Mouse (Mus musculus) ES-Bruce4 (cell line): ENCODE measurements at regions not wholly inside any gene's neighbourhood (a gene's known extent, or its start where the extent isn't known, plus 50 kb on each side); places are given as distances from the start of the nearest gene placed in this dataset.
"Not testable (repeated sequence)": the region's sequence is repeated elsewhere in the genome, so short reads cannot be mapped to it uniquely, and the experiment has no call there.

Source experiments
- H3K27ac ChIP-seq: 2 replicates; pipeline ENCODE4 v1.5.1; 2012; ENCODE audit warnings: low read length, inconsistent platforms; ENCODE audit not compliant: insufficient read depth
- H3K27me3 ChIP-seq: 2 replicates; pipeline ENCODE4 v1.6.1; 2012; ENCODE audit warnings: mild to moderate bottlenecking, low read length, inconsistent platforms; ENCODE audit not compliant: control insufficient read depth, poor library complexity, insufficient read depth, severe bottlenecking
- H3K36me3 ChIP-seq: 2 replicates; pipeline ENCODE4 v1.6.1; 2012; ENCODE audit warnings: inconsistent platforms, mild to moderate bottlenecking, low read length, moderate library complexity; ENCODE audit not compliant: control insufficient read depth, poor library complexity, insufficient read depth, severe bottlenecking
- H3K4me1 ChIP-seq: one replicate; pipeline ENCODE4 v1.8.1; 2011; ENCODE audit warnings: low read length; ENCODE audit not compliant: control insufficient read depth, insufficient read depth
- H3K4me3 ChIP-seq: 2 replicates; pipeline ENCODE4 v1.5.1; 2011; ENCODE audit warnings: low read depth, mild to moderate bottlenecking, low read length
- H3K9ac ChIP-seq: 2 replicates; pipeline ENCODE4 v1.6.1; 2012; ENCODE audit warnings: low read depth, mild to moderate bottlenecking, inconsistent platforms; ENCODE audit not compliant: poor library complexity, severe bottlenecking
- H3K9me3 ChIP-seq: replicated peaks from 2 replicates; pipeline ENCODE4 v1.6.1; 2012; ENCODE audit warnings: mild to moderate bottlenecking, low read length, inconsistent platforms; ENCODE audit not compliant: control insufficient read depth, poor library complexity, insufficient read depth, severe bottlenecking
- CTCF ChIP-seq: IDR thresholded peaks from one replicate; pipeline ENCODE4 v1.8.1; 2011; ENCODE audit warnings: low read depth, low read length
- EP300 ChIP-seq: IDR thresholded peaks from 2 replicates; pipeline ENCODE4 v1.6.1; 2011; ENCODE audit warnings: low read depth, low read length; ENCODE audit not compliant: insufficient read depth

DNA sequence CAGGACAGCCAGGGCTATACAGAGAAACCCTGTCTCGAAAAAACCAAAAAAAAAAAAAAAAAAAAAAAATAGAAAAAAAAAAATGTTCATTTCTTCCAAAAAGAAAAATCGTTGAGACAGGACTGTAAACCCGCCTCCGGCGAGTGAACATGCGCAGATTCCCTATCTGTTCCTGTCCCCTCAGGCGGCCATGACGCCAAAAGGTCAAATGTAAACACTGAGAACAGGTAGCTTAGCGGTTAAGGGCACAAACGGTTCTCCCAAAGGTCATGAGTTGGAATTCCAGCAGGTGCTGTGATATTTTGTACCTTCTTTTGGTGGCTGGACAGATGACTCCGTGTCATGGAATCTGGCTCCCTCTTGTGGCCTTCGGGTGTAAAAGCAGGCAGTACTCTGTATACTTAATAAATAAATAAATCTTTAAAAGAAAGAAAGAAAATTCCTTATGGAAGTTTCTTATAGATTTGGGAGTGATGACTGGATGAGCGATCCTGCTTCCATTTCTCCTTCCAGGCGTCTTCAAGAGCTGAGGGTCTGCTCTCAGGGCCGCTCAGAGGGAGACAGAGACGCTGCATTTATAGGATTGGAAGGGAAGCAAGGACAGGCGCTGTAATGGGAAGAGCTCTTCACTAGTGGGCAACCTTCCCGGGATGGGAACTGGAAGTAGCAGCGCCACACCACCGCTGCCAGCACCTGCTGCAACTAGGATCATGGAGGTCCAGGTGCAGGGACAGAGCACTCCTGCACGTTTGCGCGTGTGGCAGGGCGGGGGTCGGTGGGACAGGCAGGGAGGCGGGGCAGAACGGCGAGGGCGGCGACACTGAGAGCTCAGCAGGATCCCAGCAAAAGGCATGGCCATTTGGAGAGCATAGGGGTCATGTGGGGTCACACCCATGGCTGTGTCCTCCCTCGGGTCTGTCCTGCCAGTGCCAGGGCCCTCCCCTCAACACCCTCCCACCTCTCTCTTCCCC lies 189.2 kb upstream of the Gm10767 start:
- not testable (repeated sequence) for H3K4me1 ChIP-seq, H3K27ac ChIP-seq, H3K9me3 ChIP-seq, H3K36me3 ChIP-seq, H3K27me3 ChIP-seq, H3K9ac ChIP-seq
- H3K4me3 ChIP-seq = peak overlapping the region; percentile 60
- TF ChIP-seq CTCF = peak; percentile 12
- TF ChIP-seq EP300 = peak; percentile 57; the same call in 1 of the 2 replicates

DNA sequence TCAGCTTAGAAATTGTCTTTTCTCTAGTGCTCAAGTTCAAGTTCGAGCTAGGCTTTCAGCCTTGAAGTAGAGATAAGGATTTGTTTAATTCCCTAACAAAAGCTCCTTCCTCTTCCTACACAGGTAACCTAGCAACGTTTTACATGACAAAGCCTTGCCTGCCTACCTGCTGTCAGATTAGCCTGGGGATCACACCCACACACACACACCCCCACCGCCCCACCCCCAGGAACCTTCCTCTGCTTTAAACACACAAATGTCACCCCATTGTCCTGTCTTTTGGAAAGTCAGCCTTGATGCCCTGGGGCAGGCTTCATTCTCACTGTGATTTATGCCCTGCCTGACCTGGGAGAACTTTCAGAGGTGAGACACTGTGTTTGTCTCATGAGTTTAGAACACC lies 193.7 kb upstream of the Gm10767 start:
- not testable (repeated sequence) for H3K36me3 ChIP-seq, H3K27me3 ChIP-seq, H3K9me3 ChIP-seq, H3K4me1 ChIP-seq, H3K9ac ChIP-seq, H3K4me3 ChIP-seq
- peak; percentile 85 for TF ChIP-seq EP300
- H3K27ac ChIP-seq = peak overlapping the region; percentile 93

DNA sequence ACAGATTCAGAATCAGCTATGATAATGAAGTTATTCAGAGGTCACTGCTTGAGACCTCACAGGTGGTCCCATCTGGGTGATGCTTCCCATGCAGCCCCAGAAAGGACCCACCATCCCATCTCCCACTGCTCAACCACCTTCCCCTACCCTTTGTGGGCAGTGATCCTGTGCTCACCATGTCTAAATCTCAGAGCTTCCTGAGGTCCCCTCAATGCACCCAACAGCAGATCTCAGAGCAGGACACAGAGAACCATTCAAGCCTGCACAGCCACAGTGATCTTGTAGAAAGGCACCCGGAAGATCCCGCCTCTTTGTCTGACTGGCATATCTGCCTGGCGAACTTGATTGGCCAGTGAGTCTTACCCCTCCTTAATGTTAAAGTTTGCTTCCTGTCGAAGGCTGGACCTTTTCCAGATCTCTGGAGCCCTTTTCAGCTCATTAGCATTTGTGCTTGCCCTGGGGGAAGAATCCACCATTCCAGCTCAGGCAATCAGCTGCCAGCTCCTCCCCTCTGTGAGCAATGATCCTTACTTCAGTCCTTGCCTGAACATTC lies 206.7 kb upstream of the Gm10767 start:
- H3K27me3 ChIP-seq, H3K4me1 ChIP-seq, H3K36me3 ChIP-seq, H3K9me3 ChIP-seq: not testable (repeated sequence)
- Histone ChIP-seq H3K27ac (peak overlapping the region; percentile 56), H3K4me3 (peak overlapping the region; percentile 69), H3K9ac (peak overlapping the region; percentile 33; the same call in 1 of the 2 replicates)

DNA sequence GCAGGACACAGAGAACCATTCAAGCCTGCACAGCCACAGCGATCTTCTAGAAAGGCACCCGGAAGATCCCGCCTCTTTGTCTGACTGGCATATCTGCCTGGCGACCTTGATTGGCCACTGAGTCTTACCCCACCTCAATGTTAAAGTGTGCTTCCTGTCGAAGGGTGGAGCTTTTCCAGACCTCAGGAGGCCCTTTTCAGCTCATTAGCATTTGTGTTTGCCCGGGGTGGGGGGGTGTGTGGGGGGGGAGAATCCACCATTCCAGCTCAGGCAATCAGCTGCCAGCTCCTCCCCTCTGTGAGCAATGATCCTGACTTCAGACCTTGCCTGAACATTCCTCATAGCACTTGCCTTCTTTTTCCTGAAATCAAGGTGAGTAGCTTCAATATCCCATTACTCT lies 223.9 kb upstream of the Gm10767 start:
- not testable (repeated sequence) for H3K9ac ChIP-seq, H3K27me3 ChIP-seq, H3K27ac ChIP-seq, H3K36me3 ChIP-seq, H3K4me3 ChIP-seq, H3K4me1 ChIP-seq, H3K9me3 ChIP-seq

DNA sequence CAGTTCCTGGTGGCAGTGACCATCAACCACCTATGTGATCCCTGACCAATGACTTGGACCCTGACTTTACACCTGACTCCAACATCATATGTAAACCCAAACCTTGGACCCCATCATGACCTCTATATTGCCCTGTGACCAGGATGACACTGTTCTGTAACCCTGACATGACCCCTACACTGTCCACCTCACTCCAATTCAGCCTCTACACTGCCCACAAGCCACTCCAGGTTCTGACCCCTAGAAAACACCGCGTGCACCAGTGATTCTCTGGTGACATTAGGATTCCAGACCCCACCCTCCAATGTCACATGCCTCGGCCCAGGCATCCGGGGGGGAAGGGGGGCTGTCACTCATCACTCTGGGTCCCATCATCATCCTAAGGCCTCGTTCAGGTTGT lies 201.3 kb upstream of the 2410141K09Rik start:
- not testable (repeated sequence) for H3K27me3 ChIP-seq, H3K4me1 ChIP-seq, H3K4me3 ChIP-seq, H3K27ac ChIP-seq, H3K36me3 ChIP-seq, H3K9me3 ChIP-seq, H3K9ac ChIP-seq

DNA sequence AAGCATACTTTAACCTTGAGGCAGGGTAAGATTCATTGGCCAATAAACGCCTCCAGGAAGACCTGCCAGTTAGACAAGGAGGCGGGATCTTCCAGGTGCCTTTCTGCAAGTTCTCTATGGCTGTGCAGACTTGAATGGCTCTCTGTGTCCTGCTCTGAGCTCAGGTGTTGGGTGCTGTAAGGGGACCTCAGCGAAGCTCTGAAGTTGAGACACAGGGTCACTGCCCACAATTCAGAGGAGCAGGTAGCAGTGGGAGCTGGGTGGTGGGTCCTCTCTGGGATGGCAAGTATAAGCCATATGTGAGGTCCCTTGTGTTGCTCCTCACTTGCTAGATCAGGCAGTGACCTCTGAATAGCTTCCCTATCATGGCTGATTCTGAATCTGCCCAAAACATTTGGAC lies 184.8 kb upstream of the 2410141K09Rik start:
- peak overlapping the region; percentile 87 for H3K4me3 ChIP-seq
- H3K27me3 ChIP-seq, H3K36me3 ChIP-seq, H3K4me1 ChIP-seq, H3K9me3 ChIP-seq: not testable (repeated sequence)
- peak overlapping the region; percentile 78 for H3K9ac ChIP-seq
- peak overlapping the region; percentile 98 for H3K27ac ChIP-seq

DNA sequence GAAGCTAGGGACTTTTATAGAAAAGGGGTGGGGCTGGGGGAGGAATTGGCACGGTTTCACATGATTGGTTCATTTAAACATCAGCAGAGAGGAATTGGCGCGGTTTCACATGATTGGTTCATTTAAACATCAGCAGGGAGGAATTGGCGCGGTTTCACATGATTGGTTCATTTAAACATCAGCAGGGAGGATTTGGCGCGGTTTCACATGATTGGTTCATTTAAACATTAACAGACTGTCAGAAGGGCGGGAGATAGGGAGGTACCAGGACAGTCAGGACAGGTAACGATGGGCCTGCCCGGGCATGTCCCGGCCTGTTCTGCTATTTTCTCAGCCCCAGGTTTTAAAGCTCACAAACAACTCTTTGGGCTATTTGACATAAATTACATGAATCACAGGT lies 145.1 kb upstream of the 2410141K09Rik start:
- H3K4me1 ChIP-seq, H3K36me3 ChIP-seq, H3K27me3 ChIP-seq, H3K4me3 ChIP-seq, H3K9ac ChIP-seq: not testable (repeated sequence)
- peaks cover 32% of the 10 kb centered on the region for H3K9me3 ChIP-seq
- H3K27ac ChIP-seq = 0 out of 2 replicates have a peak overlapping the region, but pooled peaks have one; percentile 65

DNA sequence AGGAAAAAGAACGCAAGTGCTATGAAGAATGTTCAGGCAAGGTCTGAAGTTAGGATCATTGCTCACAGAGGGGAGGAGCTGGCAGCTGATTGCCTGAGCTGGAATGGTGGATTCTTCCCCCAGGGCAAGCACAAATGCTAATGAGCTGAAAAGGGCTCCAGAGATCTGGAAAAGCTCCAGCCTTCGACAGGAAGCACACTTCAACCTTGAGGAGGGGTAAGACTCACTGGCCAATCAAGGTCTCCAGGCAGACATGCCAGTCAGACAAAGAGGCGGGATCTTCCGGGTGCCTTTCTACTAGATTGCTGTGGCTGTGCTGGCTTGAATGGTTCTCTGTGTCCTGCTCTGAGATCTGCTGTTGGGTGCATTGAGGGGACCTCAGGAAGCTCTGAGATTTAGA lies 122.7 kb upstream of the 2410141K09Rik start:
- H3K36me3 ChIP-seq, H3K4me1 ChIP-seq, H3K9me3 ChIP-seq, H3K27me3 ChIP-seq: not testable (repeated sequence)
- H3K4me3 ChIP-seq = peak overlapping the region; percentile 97
- H3K9ac ChIP-seq = peak overlapping the region; percentile 89
- H3K27ac ChIP-seq = peak overlapping the region; percentile 67; the same call in 1 of the 2 replicates
